Mouse (Mus musculus) brain, embryonic 14.5 days (tissue): ENCODE measurements at regions not wholly inside any gene's neighbourhood (a gene's known extent, or its start where the extent isn't known, plus 50 kb on each side); places are given as distances from the start of the nearest gene placed in this dataset.

Source experiments
- CTCF ChIP-seq: fragments of 200-500 bp; IDR thresholded peaks from 2 replicates; pipeline ENCODE4 v1.5.1; 2012; ENCODE audit warnings: inconsistent platforms, mild to moderate bottlenecking, moderate library complexity, borderline replicate concordance; ENCODE audit not compliant: insufficient read depth, insufficient read length; ENCODE audit errors: extremely low read depth
- POLR2A ChIP-seq: fragments of 200-500 bp; IDR thresholded peaks from 2 replicates; pipeline ENCODE4 v1.6.1; 2012; ENCODE audit warnings: mild to moderate bottlenecking, inconsistent platforms, borderline replicate concordance; ENCODE audit not compliant: poor library complexity, insufficient read depth, insufficient read length, severe bottlenecking; ENCODE audit errors: extremely low read depth

- TF ChIP-seq POLR2A (no peak), CTCF (no peak)
Measured at GRCm38 (mm10) chr2:110541358-110541737, 55.8 kb upstream of the Slc5a12 start.
